Mouse (Mus musculus): ENCODE data around the gene Adcy1. TPM values are rescaled to one million over a fixed set of nuclear protein-coding genes. Genes with fewer than 3 reads are reported as not detected.

Adcy1 gene
- polyA plus RNA-seq, 2 experiments = 0.13 to 0.24 TPM

GRCm38 (mm10) chr11:7039722-7040121 is 23.6 kb upstream of the Adcy1 start:
- H3K27ac ChIP-seq = no peak overlapping the region
- no peaks in the 10 kb centered on the region for H3K27me3 ChIP-seq (ENCODE audit: control insufficient read depth, insufficient read depth, low read length)
- H3K4me1 ChIP-seq (replicated peaks; ENCODE audit: control insufficient read depth in 2 of 2, insufficient read depth in 2 of 2, low read length in 1 of 2) = no peaks in the 10 kb centered on the region
- no peak overlapping the region for H3K9ac ChIP-seq (replicated peaks)
- TF ChIP-seq EP300 (IDR thresholded peaks at IDR 0.05; ENCODE audit: low read depth) (no peak), CTCF (IDR thresholded peaks at IDR 0.05; ENCODE audit: low read depth) (no peak)
- 26% methylated on average over 7 of the region's 7 CpGs for WGBS (ENCODE audit: insufficient replicate concordance)
- H3K4me3 ChIP-seq (ENCODE audit: insufficient read depth in 1 of 2, low read depth in 2 of 2, low read length in 2 of 2) = no peak overlapping the region
- no peaks in the 10 kb centered on the region for H3K36me3 ChIP-seq (replicated peaks; ENCODE audit: control insufficient read depth, insufficient read depth, low read depth)
- no peak for ATAC-seq (ENCODE audit: insufficient read depth)
- no peak overlapping the region for H3K4me2 ChIP-seq (ENCODE audit: low read depth)
- DNase-seq (ENCODE audit: low read depth in 3 of 3, low spot score in 3 of 3) = no peak
- H3K9me3 ChIP-seq (ENCODE audit: control insufficient read depth, low read length) = no peaks in the 10 kb centered on the region

GRCm38 (mm10) chr11:7040801-7041200 is 22.5 kb upstream of the Adcy1 start:
- DNase-seq (ENCODE audit: low read depth in 3 of 3, low spot score in 3 of 3) = no peak
- no peak overlapping the region for H3K4me3 ChIP-seq (ENCODE audit: insufficient read depth in 1 of 2, low read depth in 2 of 2, low read length in 2 of 2)

GRCm38 (mm10) chr11:7047176-7047575 is 16.1 kb upstream of the Adcy1 start:
- Histone ChIP-seq H3K27me3 (ENCODE audit: control insufficient read depth, insufficient read depth, low read length) (no peaks in the 10 kb centered on the region), H3K4me1 (replicated peaks; ENCODE audit: control insufficient read depth in 2 of 2, insufficient read depth in 2 of 2, low read length in 1 of 2) (no peaks in the 10 kb centered on the region), H3K4me2 (ENCODE audit: low read depth) (no peak overlapping the region), H3K9me3 (ENCODE audit: control insufficient read depth, low read length) (no peaks in the 10 kb centered on the region), H3K36me3 (replicated peaks; ENCODE audit: control insufficient read depth, insufficient read depth, low read depth) (no peaks in the 10 kb centered on the region), H3K4me3 (ENCODE audit: insufficient read depth in 1 of 2, low read depth in 2 of 2, low read length in 2 of 2) (no peak overlapping the region), H3K9ac (replicated peaks) (no peak overlapping the region), H3K27ac (no peak overlapping the region)
- DNase-seq (ENCODE audit: low read depth in 3 of 3, low spot score in 3 of 3) = no peak
- 74% methylated on average over 2 of the region's 2 CpGs for WGBS (ENCODE audit: insufficient replicate concordance)
- no peak for ATAC-seq (ENCODE audit: insufficient read depth)
- TF ChIP-seq CTCF (IDR thresholded peaks at IDR 0.05; ENCODE audit: low read depth) (no peak), EP300 (IDR thresholded peaks at IDR 0.05; ENCODE audit: low read depth) (no peak)

More at GRCm38 (mm10) chr11:7040801-7041200, 22.5 kb upstream of the Adcy1 start:
- Histone ChIP-seq H3K4me2 (ENCODE audit: low read depth) (no peak overlapping the region), H3K36me3 (replicated peaks; ENCODE audit: control insufficient read depth, insufficient read depth, low read depth) (no peaks in the 10 kb centered on the region), H3K4me1 (replicated peaks; ENCODE audit: control insufficient read depth in 2 of 2, insufficient read depth in 2 of 2, low read length in 1 of 2) (no peaks in the 10 kb centered on the region), H3K9ac (replicated peaks) (no peak overlapping the region), H3K27me3 (ENCODE audit: control insufficient read depth, insufficient read depth, low read length) (no peaks in the 10 kb centered on the region), H3K27ac (no peak overlapping the region), H3K9me3 (ENCODE audit: control insufficient read depth, low read length) (no peaks in the 10 kb centered on the region)
- 45% methylated on average over 6 of the region's 6 CpGs for WGBS (ENCODE audit: insufficient replicate concordance)
- ATAC-seq (ENCODE audit: insufficient read depth) = no peak
- TF ChIP-seq EP300 (IDR thresholded peaks at IDR 0.05; ENCODE audit: low read depth) (no peak), CTCF (IDR thresholded peaks at IDR 0.05; ENCODE audit: low read depth) (no peak)

DNA sequence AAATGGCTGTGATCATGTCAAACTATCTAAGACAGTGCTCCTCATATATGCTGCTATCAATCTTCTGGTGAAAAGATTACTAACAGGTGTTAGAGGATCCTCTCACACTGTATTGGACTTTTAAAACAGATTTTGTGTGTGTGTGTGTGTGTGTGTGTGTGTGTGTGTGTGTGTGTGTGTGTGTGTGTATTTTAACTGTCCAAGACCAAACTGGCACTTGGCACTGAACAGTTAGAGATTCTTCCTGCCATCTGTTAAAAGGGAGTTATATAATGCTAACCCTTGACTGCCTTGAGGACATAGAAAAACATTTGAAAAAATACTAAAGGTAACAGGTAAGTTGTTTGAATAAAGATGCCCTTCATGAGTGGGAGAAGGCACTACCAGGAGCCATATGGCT is 15.7 kb upstream of the Adcy1 start:
- TF ChIP-seq CTCF (IDR thresholded peaks at IDR 0.05; ENCODE audit: low read depth) (no peak), EP300 (IDR thresholded peaks at IDR 0.05; ENCODE audit: low read depth) (no peak)
- no peaks in the 10 kb centered on the region for H3K4me1 ChIP-seq (replicated peaks; ENCODE audit: control insufficient read depth in 2 of 2, insufficient read depth in 2 of 2, low read length in 1 of 2)
- DNase-seq (ENCODE audit: low read depth in 3 of 3, low spot score in 3 of 3) (no peak), ATAC-seq (ENCODE audit: insufficient read depth) (no peak)
- no peak overlapping the region for H3K9ac ChIP-seq (replicated peaks)
- H3K4me2 ChIP-seq (ENCODE audit: low read depth) = no peak overlapping the region
- no peak overlapping the region for H3K4me3 ChIP-seq (ENCODE audit: insufficient read depth in 1 of 2, low read depth in 2 of 2, low read length in 2 of 2)
- H3K36me3 ChIP-seq (replicated peaks; ENCODE audit: control insufficient read depth, insufficient read depth, low read depth) = no peaks in the 10 kb centered on the region
- no peaks in the 10 kb centered on the region for H3K9me3 ChIP-seq (ENCODE audit: control insufficient read depth, low read length)
- no peaks in the 10 kb centered on the region for H3K27me3 ChIP-seq (ENCODE audit: control insufficient read depth, insufficient read depth, low read length)
- no peak overlapping the region for H3K27ac ChIP-seq

DNA sequence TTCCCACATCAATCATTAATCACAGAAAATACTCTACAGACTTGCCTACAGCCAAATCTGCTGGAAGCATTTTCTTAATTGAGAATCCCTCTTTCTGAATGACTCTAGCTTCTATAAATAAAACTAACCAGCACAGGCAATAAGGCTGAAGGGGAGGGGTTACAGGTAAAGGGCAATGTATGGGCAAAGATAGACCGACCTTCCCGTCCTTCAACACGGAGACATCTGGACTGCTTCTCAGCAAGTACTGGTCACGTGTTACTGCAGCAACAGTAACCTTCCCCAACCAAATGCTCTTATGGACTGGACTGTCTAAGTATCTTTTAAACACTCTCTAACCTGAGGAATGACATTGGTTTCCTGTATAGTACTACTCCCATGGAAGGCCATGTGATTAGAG is 9.6 kb upstream of the Adcy1 start:
- no peak overlapping the region for H3K9ac ChIP-seq (replicated peaks)
- no peak overlapping the region for H3K4me3 ChIP-seq (ENCODE audit: insufficient read depth in 1 of 2, low read depth in 2 of 2, low read length in 2 of 2)
- H3K9me3 ChIP-seq (ENCODE audit: control insufficient read depth, low read length) = no peaks in the 10 kb centered on the region
- ATAC-seq (ENCODE audit: insufficient read depth) (no peak), DNase-seq (ENCODE audit: low read depth in 3 of 3, low spot score in 3 of 3) (no peak)
- H3K4me1 ChIP-seq (replicated peaks; ENCODE audit: control insufficient read depth in 2 of 2, insufficient read depth in 2 of 2, low read length in 1 of 2) = no peaks in the 10 kb centered on the region
- no peak overlapping the region for H3K27ac ChIP-seq
- no peak for TF ChIP-seq CTCF (IDR thresholded peaks at IDR 0.05; ENCODE audit: low read depth)
- TF ChIP-seq EP300 (IDR thresholded peaks at IDR 0.05; ENCODE audit: low read depth) = no peak
- H3K36me3 ChIP-seq (replicated peaks; ENCODE audit: control insufficient read depth, insufficient read depth, low read depth) = no peaks in the 10 kb centered on the region
- 68% methylated on average over 4 of the region's 4 CpGs for WGBS (ENCODE audit: insufficient replicate concordance)
- H3K4me2 ChIP-seq (ENCODE audit: low read depth) = no peak overlapping the region
- H3K27me3 ChIP-seq (ENCODE audit: control insufficient read depth, insufficient read depth, low read length) = peaks cover 5% of the 10 kb centered on the region; the same call in 1 of the 2 replicates
